Mouse (Mus musculus): ENCODE data around the gene BC049352.

GRCm38 (mm10) chr9:45245432-45245831 lies 63.6 kb downstream of the BC049352 start:
- TF ChIP-seq CTCF (IDR thresholded peaks at IDR 0.05; ENCODE audit: control insufficient read depth, insufficient read depth, low read length): no peak
- no peak for TF ChIP-seq POLR2A (IDR thresholded peaks at IDR 0.05; ENCODE audit: borderline replicate concordance, control insufficient read depth, low read depth, low read length)
